Mouse (Mus musculus) MEL (cell line): ENCODE data around the gene Cmya5.

Source experiments
- CHD2 ChIP-seq: IDR thresholded peaks from 2 replicates; pipeline ENCODE4 v1.6.1; 2011; ENCODE audit warnings: low read length, improper control_type of control experiment
- CTCF ChIP-seq, 3 experiments: IDR thresholded peaks in 2 of 3; conservative IDR thresholded peaks in 1 of 3; 2 replicates each; pipeline ENCODE4 v1.5.1; 2011 to 2012; ENCODE audit warnings: low read length in 3 of 3, low read depth in 2 of 3, mild to moderate bottlenecking in 2 of 3, improper control_type of control experiment in 1 of 3, inconsistent platforms in 1 of 3, mixed read lengths in 1 of 3, moderate library complexity in 1 of 3; ENCODE audit not compliant: control insufficient read depth in 1 of 3, insufficient read depth in 1 of 3, poor library complexity in 1 of 3, severe bottlenecking in 1 of 3
- ELF1 ChIP-seq: IDR thresholded peaks from 2 replicates; pipeline ENCODE4 v1.6.1; 2014; ENCODE audit warnings: low read depth, mild to moderate bottlenecking, inconsistent platforms, low read length, improper control_type of control experiment, moderate library complexity
- GATA1 ChIP-seq: IDR thresholded peaks from 2 replicates; pipeline ENCODE4 v1.6.1; 2011; ENCODE audit warnings: low read depth, low read length, improper control_type of control experiment
- JUND ChIP-seq: IDR thresholded peaks from 2 replicates; pipeline ENCODE4 v1.6.1; 2011; ENCODE audit warnings: low read depth, mild to moderate bottlenecking, improper control_type of control experiment, low read length
- POLR2A ChIP-seq, 2 experiments: IDR thresholded peaks; 2 replicates each; pipeline ENCODE4 v1.6.1; 2011 to 2012; ENCODE audit warnings: low read length in 2 of 2, mild to moderate bottlenecking in 2 of 2, control low read depth in 1 of 2, improper control_type of control experiment in 1 of 2, low read depth in 1 of 2, moderate library complexity in 1 of 2; ENCODE audit not compliant: control insufficient read depth in 1 of 2, insufficient read depth in 1 of 2, poor library complexity in 1 of 2
- RCOR1 ChIP-seq: IDR thresholded peaks from 2 replicates; pipeline ENCODE4 v1.6.1; 2012; ENCODE audit warnings: low read depth, mild to moderate bottlenecking, inconsistent platforms, low read length, improper control_type of control experiment
- TAL1 ChIP-seq: IDR thresholded peaks from 2 replicates; pipeline ENCODE4 v1.6.1; 2012; ENCODE audit warnings: mild to moderate bottlenecking, inconsistent platforms, low read length, moderate library complexity, mixed read lengths
- TBP ChIP-seq: IDR thresholded peaks from 2 replicates; pipeline ENCODE4 v1.8.0; 2011; ENCODE audit warnings: low read depth, low read length, improper control_type of control experiment
- TCF12 ChIP-seq: IDR thresholded peaks from 2 replicates; pipeline ENCODE4 v1.6.1; 2014; ENCODE audit warnings: low read depth, mild to moderate bottlenecking, inconsistent platforms, low read length, improper control_type of control experiment, moderate library complexity
- UBTF ChIP-seq: IDR thresholded peaks from 2 replicates; pipeline ENCODE4 v1.6.1; 2012; ENCODE audit warnings: low read depth, mild to moderate bottlenecking, inconsistent platforms, low read length, improper control_type of control experiment, moderate library complexity, borderline replicate concordance; ENCODE audit not compliant: insufficient read depth
- ZKSCAN1 ChIP-seq: IDR thresholded peaks from 2 replicates; pipeline ENCODE4 v1.6.1; 2012; ENCODE audit warnings: low read depth, mild to moderate bottlenecking, inconsistent platforms, low read length, improper control_type of control experiment, moderate library complexity
- ZNF384 ChIP-seq: IDR thresholded peaks from 2 replicates; pipeline ENCODE4 v1.6.1; 2012; ENCODE audit warnings: low read depth, mild to moderate bottlenecking, inconsistent platforms, low read length, improper control_type of control experiment

DNA sequence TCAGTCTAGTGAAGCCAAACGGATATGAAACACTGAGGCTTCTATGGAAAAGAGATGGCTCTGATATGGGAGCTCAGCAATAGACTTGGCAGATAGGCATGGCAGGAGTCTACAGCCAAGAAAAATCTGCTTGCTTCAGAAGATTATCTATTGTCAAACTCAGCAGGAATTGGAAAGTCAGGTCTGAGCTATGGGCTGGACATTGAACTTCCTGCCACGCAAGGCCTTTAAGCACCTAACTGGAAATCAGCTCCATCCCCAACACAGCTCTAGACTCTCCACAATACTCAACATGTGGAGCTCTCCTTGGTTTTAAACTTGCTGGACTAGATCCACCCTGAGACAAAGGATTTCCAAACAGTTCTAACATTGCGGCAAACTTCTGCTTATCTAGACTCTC, 84.1 kb downstream of the Cmya5 start:
- TF ChIP-seq POLR2A (IDR thresholded peaks at IDR 0.05; ENCODE audit: control insufficient read depth in 1 of 2, insufficient read depth in 1 of 2, low read depth in 1 of 2, low read length in 2 of 2, poor library complexity in 1 of 2) (no peak), CHD2 (no peak), TCF12 (no peak), GATA1 (no peak), CTCF (IDR thresholded peaks at IDR 0.05 in 2 of 3, conservative IDR thresholded peaks at IDR 0.05 in 1 of 3; ENCODE audit: control insufficient read depth in 1 of 3, insufficient read depth in 1 of 3, low read depth in 2 of 3, low read length in 3 of 3, poor library complexity in 1 of 3, severe bottlenecking in 1 of 3) (no peak), TAL1 (no peak), UBTF (no peak), ELF1 (no peak), ZKSCAN1 (no peak), JUND (no peak), RCOR1 (no peak), ZNF384 (no peak), TBP (no peak)
